Mouse (Mus musculus) mesoderm, embryonic 11.5 days (tissue): ENCODE results near the gene Il25.
"Not testable (repeated sequence)": the region's sequence is repeated elsewhere in the genome, so short reads cannot be mapped to it uniquely, and the experiment has no call there.

Experiments
- DNase-seq: peaks from one replicate; pipeline ENCODE4 v3.0.0-alpha.2; 2012; ENCODE audit warnings: low read depth, low spot score

The Il25 gene

DNA sequence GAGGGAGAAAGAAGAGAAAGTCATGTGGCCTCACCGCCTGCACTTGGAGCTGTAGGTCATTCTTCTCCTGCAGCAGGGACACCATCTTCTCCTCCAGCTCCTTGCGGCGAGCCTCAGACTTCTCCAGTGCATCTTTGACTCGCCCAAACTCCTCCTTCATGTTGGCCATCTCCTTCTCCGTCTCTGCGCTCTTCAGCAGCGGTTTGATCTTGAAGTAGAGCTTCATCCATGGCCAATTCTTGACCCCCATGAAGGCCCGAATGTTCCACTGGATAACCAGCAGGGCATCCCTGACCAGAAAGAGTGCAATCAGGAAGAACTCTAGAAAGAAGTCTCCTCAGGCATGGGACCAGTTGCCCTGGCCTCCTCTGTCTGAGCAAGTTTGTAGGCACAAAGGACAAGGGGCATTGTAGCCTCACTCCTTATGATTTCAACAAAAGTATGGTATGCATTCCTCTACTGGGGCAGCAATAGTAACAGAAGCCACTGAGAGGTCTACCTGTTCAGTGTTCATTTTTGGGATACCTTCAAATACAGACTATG, 21.2 kb downstream of the Il25 start:
- DNase-seq = no peak

DNA sequence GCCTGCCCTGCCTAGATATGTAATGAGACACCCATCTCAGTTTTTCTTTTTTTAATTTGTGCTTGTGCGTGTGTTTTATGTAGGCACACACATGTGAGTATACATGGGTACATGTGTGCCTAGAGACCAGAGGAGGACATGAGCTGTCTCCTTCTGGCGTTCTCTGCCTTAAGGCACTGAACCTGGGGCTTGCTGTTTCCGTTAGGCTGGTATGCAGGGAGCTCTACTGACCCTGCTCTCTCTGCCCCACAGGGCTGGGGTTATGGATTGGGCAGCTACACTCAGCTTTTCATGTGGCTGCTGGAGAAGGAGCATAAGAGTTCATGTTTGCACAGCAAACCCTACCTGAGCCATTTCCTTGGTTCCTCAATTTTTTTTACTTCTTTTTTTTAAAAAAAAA, 22.0 kb downstream of the Il25 start:
- no peak for DNase-seq

DNA sequence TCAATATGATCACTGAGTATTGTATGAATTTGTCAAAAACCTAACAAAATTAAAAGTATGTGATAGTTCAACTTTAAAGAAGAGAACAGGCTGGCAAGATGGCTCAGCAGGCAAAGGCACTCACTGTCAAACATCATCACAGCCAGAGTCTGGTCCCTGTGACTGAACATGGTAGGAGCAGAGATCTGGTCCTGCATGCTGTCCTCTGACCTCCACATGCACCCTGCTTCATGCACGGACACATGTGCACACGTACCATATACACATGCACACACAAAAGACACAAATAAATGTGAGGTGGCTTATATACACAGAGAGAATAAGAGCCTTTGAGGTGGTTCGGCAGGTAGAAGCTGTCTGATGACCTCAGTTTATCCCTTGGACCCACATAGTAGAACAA, 23.0 kb downstream of the Il25 start:
- DNase-seq = no peak

DNA sequence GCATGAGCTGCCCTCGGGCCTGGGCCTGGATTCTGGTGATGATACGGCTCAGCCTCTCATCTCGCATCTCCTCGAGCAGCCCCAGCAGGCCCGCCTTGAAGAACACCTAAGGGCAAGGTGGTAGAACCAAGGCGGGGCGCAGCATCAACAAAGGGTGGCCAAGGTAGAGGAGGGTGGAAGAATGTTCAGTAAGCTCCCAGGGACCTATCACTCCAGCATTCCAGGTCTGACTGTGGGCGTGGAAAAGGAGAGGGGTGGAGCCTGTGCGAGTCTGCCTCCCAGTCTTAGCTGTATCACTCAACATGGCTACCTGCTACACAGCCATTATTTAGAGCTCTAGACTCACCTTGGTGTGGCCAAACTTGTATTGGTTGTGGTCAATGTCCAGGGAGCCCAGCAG, 24.0 kb downstream of the Il25 start:
- no peak for DNase-seq

DNA sequence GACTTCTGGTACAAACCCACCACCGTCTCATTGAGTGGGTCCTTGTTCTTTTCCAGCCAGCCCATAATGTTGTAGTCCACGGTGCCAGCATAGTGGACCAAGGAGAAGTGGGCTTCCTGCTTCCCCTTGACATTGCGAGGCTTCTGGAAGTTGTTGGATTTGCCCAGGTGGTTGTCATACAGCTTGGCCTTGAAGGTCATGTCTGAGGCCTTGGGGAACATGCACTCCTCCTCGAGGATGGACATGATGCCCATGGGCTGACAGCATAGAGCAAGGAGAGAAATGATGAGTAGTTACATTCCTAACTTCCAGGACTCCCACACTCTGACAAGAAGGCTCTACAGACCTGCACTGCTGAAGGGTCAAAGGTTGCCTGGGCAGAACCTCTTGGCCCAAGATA, 26.0 kb downstream of the Il25 start:
- no peak for DNase-seq

DNA sequence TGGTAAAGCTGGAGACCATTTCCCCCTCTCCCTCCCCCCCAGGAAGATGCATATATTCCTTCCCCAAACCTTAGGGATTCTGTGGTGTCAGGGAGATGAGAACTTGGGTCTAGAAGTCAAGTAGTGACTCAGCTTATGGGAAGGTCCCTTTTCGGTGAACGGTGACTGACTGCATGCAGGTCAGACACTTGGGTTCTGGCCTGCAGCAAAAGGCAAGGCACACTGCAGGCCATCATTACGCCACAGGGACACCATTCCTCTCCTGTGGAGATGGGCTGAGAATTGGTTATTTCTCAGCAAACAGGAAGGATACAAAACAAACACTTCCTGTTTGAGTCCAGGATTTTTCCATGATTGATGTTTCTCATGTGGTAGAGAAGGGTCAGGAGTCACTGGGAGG, 26.7 kb downstream of the Il25 start:
- no peak for DNase-seq

DNA sequence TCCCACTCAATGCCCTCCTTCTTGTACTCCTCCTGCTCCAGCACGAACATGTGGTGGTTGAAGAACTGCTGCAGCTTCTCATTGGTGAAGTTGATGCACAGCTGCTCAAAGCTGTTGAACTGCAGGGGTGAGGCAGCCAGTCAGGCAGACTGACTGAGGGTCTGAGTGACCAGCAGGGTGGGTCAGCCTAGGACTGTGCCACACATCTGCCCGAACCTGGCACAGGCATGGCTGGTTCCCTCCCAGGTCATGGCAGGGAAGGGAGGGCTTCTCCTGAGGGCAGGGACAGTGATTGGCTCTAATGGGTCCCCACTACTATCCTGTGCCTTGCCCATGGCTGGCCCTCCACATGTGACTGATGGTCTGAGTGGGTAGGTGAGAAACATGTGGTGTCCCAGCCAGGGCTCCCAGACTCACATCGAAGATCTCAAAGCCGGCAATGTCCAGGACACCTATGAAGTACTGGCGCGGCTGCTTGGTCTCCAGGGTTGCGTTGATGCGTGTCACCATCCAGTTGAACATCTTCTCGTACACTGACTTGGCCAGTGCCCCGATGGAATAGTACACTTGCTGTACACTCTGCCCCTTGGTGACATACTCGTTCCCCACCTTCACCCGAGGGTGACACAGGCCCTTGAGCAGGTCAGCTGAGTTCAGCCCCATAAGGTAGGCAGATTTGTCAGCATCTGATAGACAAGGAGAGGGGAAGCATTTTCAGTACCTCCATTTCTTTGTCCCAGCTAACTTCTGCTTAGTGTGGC, 27.5 kb downstream of the Il25 start:
- not testable (repeated sequence) for DNase-seq

DNA sequence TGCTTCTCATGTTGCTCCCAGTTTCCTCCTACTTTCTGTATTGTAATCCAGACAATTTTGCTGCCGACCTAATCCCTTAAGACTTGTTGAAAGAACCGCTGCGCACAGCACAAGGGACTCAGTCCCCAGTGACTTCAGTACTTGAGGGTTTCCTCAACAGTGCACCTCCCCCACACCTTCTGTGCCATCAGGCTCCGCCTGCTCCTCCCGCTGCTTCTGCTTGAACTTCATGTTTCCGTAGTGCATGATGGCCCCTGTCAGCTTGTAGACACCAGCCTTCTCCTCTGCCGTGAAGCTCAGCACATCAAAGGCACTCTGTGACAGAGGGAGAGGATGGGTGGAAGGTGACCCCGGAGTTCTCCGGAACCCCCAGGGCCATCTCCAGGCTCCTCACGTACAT, 28.3 kb downstream of the Il25 start:
- DNase-seq = no peak

DNA sequence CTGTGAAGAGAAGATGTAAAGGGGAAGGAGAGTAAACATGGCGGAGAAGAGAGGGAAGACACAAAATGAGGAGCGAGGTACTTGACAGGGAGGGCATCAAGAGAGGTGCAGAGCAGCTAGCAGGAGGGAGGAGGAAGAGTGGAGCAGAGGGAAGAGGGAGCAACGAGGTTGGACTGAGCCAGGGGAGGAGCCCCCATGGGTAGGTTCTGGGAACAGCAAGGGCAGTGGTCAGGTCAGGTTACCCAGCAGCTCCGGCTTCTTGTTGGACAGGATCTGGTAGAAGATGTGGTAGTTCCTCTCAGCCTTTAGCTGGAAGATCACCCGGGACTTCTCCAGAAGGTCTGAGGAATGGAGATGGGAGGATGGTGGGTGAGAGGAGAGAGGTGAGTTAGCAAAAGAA, 29.0 kb downstream of the Il25 start:
- no peak for DNase-seq

DNA sequence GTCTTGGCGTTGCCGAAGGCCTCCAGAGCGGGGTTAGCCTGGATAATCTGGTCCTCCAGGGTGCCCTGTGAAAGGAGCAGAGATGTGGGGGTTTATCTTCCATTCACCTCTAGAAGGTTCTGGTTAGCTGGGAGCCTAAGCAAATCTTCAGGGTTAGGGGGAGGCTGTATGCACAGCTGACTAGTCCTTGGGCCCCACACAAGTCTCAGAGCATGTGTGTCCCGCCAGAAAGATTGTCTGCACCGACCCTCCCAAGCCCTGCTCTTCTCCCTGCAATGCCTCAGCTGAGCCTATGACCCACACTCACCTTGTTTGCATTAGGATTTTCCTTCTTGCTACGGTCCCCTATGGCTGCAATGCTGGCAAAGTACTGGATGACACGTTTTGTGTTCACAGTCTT, 30.2 kb downstream of the Il25 start:
- DNase-seq = no peak

DNA sequence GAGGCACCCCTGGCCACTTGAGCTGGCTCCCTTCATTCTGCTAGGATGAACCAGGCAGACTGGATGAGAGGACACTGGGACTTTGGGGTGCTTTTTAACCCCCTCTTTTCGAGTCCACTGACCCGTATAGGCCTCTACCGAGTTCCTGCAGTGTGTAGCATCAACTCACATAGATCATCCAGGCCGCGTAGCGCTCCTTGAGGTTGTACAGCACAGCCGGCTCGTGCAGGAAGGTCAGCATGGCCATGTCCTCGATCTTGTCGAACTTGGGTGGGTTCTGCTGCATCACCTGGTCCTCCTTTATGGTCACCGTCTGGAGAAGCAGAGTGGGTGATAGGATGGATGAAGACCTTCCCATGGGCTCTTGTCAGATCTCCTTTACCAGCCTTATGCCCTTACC, 31.2 kb downstream of the Il25 start:
- DNase-seq = no peak

DNA sequence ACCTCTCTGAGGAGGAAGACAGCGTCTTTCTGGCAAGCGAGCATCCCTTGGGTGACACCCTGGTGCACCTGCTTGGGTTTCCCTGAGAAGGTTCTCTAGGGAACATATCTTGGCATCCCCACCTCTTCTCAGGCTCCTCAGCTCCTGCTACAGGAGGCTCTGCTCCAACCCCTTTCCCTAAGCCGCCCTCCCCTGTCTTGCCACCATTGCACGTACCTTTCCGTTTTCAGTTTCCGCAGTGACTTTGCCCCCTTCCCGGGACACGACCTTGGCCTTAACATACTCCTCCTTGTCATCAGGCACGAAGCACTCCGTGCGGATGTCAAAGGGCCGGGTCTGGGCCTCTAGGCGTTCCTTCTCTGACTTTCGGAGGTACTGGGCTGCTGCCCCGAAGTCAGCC, 32.5 kb downstream of the Il25 start:
- DNase-seq = no peak

DNA sequence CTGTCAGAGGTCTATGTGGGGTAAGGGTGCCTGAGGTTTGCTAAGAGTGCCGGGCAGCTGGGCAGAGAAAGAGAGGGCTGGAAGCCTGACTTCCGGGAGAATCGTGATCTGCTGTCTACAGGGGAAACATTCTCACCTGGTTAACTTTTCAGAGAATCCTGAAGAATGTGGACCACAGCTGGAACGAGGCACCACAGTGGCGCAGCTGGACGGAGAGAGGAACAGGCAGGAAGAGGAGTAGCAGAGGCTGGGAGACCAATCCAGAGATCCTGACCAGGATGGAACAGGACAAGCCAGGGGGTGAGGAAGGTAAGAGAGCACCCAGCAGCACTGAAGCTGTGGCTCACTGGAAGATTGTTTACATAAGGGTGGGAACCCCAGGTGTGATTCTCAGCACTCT, 33.1 kb downstream of the Il25 start:
- DNase-seq = no peak

DNA sequence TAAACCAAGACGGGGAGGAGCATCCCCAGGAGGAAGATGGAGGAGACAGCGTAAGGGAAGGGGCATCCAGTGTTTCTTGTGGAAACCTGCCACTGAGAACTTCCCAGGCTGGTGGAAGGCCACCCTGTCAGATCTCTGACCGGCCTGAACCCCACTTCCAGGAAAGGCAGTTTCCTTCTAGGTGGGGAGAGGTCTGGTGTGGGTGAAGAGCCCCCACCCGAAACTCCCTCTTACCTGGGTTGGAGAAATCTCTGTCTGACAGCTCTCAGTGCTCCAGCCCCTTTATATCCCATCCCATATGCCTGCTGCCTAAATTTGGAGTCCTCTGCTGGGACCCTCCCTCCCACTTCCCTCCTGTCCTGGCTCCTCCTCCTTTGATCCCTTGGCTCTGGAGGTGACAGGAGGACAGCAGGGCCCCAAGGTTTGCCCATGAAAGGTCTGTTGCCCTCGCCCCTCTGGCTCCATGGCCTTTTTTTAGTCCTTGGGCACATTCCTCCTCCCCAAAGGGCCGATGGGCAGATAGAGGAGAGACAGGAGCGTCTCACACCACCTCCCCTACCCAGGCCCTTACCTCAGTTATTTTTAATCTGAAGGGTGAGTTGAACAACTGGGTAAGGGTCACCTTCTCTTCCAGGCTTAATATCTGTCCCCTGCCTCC, 34.0 kb downstream of the Il25 start, which contains the start of gene Myh6:
Gene Myh6 (minus strand): TSS at position 608 of the 658 bp plus-strand sequence.
- no peak for DNase-seq

DNA sequence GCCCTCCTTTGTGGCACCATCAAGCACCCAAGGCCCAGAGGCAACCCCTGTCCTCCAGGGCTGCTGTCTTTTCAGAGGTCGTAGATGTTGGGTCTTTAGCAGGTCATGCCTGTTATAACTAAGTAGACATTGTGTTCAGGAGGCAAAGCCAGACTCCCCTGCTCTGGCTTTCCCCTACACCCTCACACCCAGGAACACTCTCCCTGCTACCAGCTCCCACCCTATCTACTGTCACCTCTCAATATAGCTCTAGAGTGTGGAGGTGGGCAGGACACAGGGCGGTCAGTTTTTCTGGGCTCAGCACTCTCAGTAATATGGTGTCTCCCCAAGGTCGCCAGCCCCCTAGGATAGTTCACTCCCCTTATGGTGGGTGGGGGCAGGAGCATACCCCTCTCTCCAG, 35.4 kb downstream of the Il25 start:
- DNase-seq = no peak

DNA sequence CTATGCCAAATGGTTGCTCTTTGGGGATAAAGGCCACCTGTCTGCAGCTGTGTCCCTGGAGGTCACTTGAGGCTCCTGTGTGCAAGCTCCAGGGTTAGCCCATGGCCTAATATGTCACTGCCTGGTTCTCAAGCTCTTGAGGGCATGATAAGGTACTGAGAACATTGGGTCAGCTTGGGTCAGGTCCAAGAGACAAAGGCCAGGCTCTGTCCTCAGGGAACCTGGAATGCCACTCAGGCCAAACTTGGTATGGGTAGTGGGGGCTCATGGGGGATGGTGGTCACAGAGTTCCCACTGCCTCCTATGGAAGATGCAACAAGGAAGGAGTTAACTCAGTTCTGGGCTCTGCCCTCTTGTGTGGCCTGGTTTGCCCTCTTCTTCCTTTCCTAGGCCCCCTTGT, 35.8 kb downstream of the Il25 start:
- no peak for DNase-seq

DNA sequence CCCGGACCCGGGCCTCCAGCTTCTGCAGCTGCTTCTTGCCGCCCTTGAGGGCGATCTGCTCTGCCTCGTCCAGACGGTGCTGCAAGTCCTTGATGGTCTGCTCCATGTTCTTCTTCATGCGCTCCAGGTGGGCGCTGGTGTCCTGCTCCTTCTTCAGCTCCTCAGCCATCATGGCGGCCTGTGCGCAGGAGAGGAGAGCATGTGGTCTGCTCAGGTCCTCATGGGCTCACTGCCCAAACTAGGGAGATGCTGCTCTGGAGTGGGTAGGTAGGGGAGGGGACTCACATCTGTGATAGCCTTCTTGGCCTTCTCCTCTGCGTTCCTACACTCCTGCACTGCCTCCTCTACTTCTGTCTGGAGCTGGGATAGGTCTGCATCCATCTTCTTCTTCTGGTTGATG, 40.3 kb downstream of the Il25 start:
- not testable (repeated sequence) for DNase-seq

DNA sequence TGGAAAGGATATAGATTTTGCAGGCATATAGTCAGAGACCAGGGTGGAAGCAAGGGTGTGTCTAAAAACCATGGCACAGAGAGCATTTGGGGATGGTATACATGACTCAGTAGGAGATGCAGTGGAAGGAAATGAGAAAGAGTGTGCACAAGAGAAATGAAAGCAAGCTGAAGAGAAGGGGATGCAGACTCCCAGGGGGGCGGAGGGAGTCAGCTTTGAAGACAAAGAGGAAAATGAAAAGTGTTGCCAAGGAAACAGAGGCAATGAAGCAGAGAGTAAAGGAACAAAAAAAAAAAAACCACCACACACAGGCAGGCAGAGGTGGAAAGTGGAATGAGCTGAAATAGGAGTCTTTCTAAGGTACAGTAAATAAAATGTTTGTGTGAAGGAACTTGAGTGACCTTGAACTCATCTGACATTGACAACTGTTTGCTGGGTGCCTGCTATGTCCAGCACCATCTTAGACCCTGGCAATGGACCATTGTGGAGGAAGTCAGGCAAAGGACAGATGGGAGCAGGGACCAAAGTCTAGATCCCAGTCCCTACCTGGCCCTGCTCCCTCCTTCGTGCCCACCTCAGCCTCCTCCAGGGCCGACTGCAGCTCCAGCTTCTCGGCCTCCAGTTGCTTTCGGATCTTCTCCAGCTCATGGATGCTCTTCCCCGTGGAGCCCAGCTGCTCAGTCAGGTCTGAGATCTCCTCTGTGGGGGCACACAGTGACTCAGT, 41.7 kb downstream of the Il25 start:
- no peak for DNase-seq

DNA sequence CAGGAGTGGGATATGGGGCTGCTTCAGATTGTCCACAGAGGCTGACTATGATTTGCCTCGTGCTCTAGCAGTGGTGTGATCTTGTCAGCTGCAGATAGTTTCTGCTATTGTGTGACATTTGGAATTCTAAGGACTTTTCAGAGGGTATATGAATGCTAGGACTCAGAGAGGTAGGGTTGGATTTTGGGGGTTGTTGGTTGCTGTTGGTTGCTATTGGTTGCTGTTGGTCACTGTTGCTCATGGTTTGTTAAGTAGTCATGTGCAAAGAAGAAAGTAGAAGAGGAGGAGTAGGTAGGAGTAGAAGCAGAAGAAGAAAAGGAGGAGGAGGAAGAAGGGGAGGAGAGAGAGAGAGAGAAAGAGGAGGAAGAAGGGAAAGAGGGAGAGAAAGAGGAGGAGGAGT, 44.1 kb downstream of the Il25 start, which contains the start of gene Gm17428:
Gene Gm17428 (plus strand): TSS at position 301 of the 400 bp plus-strand sequence.
- no peak for DNase-seq

DNA sequence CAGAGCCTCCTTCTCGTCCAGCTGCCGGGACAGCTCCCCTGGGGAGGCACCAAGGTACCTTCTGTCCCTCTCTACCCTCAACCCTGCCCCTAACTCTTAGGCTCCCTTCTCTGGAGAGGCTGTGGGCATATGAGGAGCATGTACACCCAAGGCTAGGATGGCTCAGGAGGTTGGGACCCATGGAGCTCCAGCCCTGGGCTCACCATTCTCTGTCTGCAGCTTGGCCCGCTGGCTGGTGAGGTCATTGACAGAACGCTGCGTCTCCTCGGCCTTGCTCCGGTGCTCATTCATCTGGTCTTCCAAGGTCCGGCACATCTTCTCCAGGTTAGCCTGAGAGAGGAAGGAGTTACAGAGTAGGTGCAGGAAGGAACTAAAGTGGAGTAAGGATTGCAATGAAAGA, 46.2 kb downstream of the Il25 start:
- DNase-seq = no peak

DNA sequence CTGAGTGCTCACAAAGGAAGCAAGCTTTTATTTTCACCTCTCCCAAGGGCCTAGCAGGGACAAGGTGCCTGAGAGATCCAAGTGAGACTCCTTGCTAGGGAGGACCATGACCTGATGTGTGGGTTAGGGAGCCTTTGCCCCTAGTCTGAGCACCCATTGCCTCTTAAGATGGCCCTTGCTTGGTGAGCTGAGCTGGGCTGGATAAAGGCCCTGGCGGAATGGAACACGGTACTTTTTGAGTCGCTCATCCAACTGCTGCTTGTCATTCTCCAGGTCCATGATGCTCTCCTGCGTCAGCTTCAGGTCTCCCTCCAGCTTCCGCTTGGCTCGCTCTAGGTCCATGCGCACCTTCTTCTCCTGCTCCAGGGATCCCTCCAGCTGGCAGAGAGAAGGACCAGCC, 49.4 kb downstream of the Il25 start:
- no peak for DNase-seq
